Comparison of ENCODE assay signal across 8 mouse cellular contexts in genomic region chr5:105858754-105859694, GRCm38 (mm10). TPM values are rescaled to one million over a fixed set of nuclear protein-coding genes. Genes with fewer than 3 reads are reported as not detected.
DNase-seq lines count a peak whose midpoint lies in the region; ATAC-seq and TF ChIP-seq lines count a peak whose summit lies in the region.

No protein-coding gene starts in this region.

- peak; percentile 36 for ATAC-seq in activated CD4-positive, CD25-positive, alpha-beta regulatory T cell, adult 4 months
- ATAC-seq in heart, embryonic 11.5 days (replicated peaks; ENCODE audit: insufficient number of reproducible peaks, low FRiP score, low TSS enrichment): no peak
- peak; percentile 71 for ATAC-seq in liver, embryonic 12.5 days

- no peak overlapping the region for H3K4me2 ChIP-seq in heart, embryonic 11.5 days
- H3K4me2 ChIP-seq in liver, embryonic 12.5 days: peak overlapping the region; percentile 27; the same call in 1 of the 2 replicates

- H3K9ac ChIP-seq in heart, embryonic 11.5 days (ENCODE audit: low read depth, low read length): no peak overlapping the region
- no peak overlapping the region for H3K9ac ChIP-seq in liver, embryonic 12.5 days

- H3K27me3 ChIP-seq in C2C12 (ENCODE audit: control insufficient read depth, insufficient read depth, insufficient read length): no peaks in the 10 kb centered on the region
- H3K27me3 ChIP-seq in heart, embryonic 11.5 days (ENCODE audit: control insufficient read depth, insufficient read depth, low read length): 0 out of 2 replicates have a peak, but pooled peaks cover 9% of the 10 kb centered on the region
- H3K27me3 ChIP-seq in liver, embryonic 12.5 days (replicated peaks): no peaks in the 10 kb centered on the region

- H3K4me1 ChIP-seq in heart, embryonic 11.5 days (ENCODE audit: control insufficient read depth, insufficient read depth, low read length): no peaks in the 10 kb centered on the region; the same call in 1 of the 2 replicates
- peaks cover 25% of the 10 kb centered on the region for H3K4me1 ChIP-seq in liver, embryonic 12.5 days

- no peak overlapping the region for H3K4me3 ChIP-seq in C2C12 (ENCODE audit: insufficient read depth, poor library complexity, severe bottlenecking)
- no peak overlapping the region for H3K4me3 ChIP-seq in heart, embryonic 11.5 days (ENCODE audit: low read depth, low read length)
- no peak overlapping the region for H3K4me3 ChIP-seq in liver, embryonic 12.5 days
- no peak overlapping the region for H3K4me3 ChIP-seq in layer of hippocampus, adult 2 months
- H3K4me3 ChIP-seq in left cerebral cortex, adult 2 months: no peak overlapping the region

- no peaks in the 10 kb centered on the region for H3K79me2 ChIP-seq in C2C12 (ENCODE audit: control insufficient read depth, insufficient read depth)

- intact Hi-C loops in left cerebral cortex, adult 2 months (cut with DNase I): no loop called here

- H3K36me3 ChIP-seq in C2C12 (ENCODE audit: control insufficient read depth, insufficient read depth): no peaks in the 10 kb centered on the region
- H3K36me3 ChIP-seq in heart, embryonic 11.5 days (ENCODE audit: control insufficient read depth, insufficient read depth, low read length): no peaks in the 10 kb centered on the region
- H3K36me3 ChIP-seq in liver, embryonic 12.5 days: no peaks in the 10 kb centered on the region

- no peaks in the 10 kb centered on the region for H3K9me3 ChIP-seq in heart, embryonic 11.5 days (replicated peaks; ENCODE audit: control insufficient read depth, low read length)
- H3K9me3 ChIP-seq in liver, embryonic 12.5 days (replicated peaks): no peaks in the 10 kb centered on the region

- no peak for DNase-seq in cerebellum, adult 11 months
- DNase-seq in layer of hippocampus, adult 2 months (ENCODE audit: low spot score in 2 of 2): no peak
- DNase-seq in frontal cortex, postnatal 25 days (ENCODE audit: low spot score in 2 of 2): no peak
- no peak for DNase-seq in left cerebral cortex, adult 2 months (ENCODE audit: extremely low spot score in 1 of 2, low spot score in 2 of 2)

- H3K79me3 ChIP-seq in C2C12 (ENCODE audit: low read depth): no peaks in the 10 kb centered on the region

- no peak overlapping the region for H3ac ChIP-seq in C2C12 (ENCODE audit: control insufficient read depth, insufficient read length, low read depth)

- TF ChIP-seq CTCF in C2C12 (IDR thresholded peaks at IDR 0.05; ENCODE audit: control insufficient read depth, insufficient read depth, insufficient read length): no peak
- no peak for TF ChIP-seq CTCF in layer of hippocampus, adult 2 months (conservative IDR thresholded peaks at IDR 0.05)
- TF ChIP-seq CTCF in left cerebral cortex, adult 2 months (IDR thresholded peaks at IDR 0.05): no peak

- peak overlapping the region; percentile 29; the same call in 1 of the 2 replicates for H3K27ac ChIP-seq in heart, embryonic 11.5 days (ENCODE audit: low read depth, low read length)
- H3K27ac ChIP-seq in liver, embryonic 12.5 days: peak overlapping the region; percentile 56
- no peak overlapping the region for H3K27ac ChIP-seq in layer of hippocampus, adult 2 months
- no peak overlapping the region for H3K27ac ChIP-seq in left cerebral cortex, adult 2 months

- WGBS in heart, embryonic 11.5 days (ENCODE audit: insufficient replicate concordance): 57% methylated on average over 8 of the region's 8 CpGs
- WGBS in liver, embryonic 12.5 days (ENCODE audit: insufficient replicate concordance): 47% methylated on average over 8 of the region's 8 CpGs

TF ChIP-seq in C2C12, 6 proteins besides CTCF, POLR2A, EP300 and RAD21:
- TF ChIP-seq MYOG (IDR thresholded peaks at IDR 0.05; ENCODE audit: control insufficient read depth, extremely low read depth, insufficient read length) (no peak), USF1 (IDR thresholded peaks at IDR 0.05; ENCODE audit: low read depth) (peak; percentile 46)

RNA-seq across cellular contexts. Expression of gene Zfp326, which starts 17.3 kb away (rescaled TPM):
- 12.6 TPM for polyA plus RNA-seq in C2C12 (2012; fragmentation: generic; extraction: Trizol)
- 10 to 100 TPM; 12.4 to 14.0 TPM for polyA plus RNA-seq in activated CD4-positive, CD25-positive, alpha-beta regulatory T cell, adult 4 months (2017; shearing (Covaris generic))
- 16.9 and 32.0 TPM in 2 replicates for polyA plus RNA-seq in heart, embryonic 11.5 days (2014; fragmentation: Nextera tagmentation; extraction: Ambion mirVana)
- polyA plus RNA-seq in liver, embryonic 12.5 days (2016; fragmentation: Nextera tagmentation; extraction: Ambion mirVana): 12.9 and 14.9 TPM in 2 replicates
- 10 to 100 TPM; 37.7 to 37.9 TPM for total RNA-seq in layer of hippocampus, adult 2 months (2021)
- 10 to 100 TPM; 35.9 to 37.9 TPM for total RNA-seq in left cerebral cortex, adult 2 months (2021)

Comparison
In these comparisons a context has a peak if more than half of its experiments do, and no peak if none do; other contexts are left out.
1. H3K27ac ChIP-seq: peak in heart, embryonic 11.5 days (single experiment) and liver, embryonic 12.5 days (single experiment); none in layer of hippocampus, adult 2 months (single experiment) and left cerebral cortex, adult 2 months (single experiment).